Mouse (Mus musculus) c-Kit-positive CD71-positive TER-119-positive erythroid progenitor cells, embryonic 14.5 days (primary cell): ENCODE results near the gene Ss18l1.

ENCODE experiments used
- DNase-seq: peaks from one replicate; pipeline ENCODE4 v3.0.0-alpha.2; 2013; ENCODE audit warnings: low spot score

Gene Ss18l1

GRCm38 (mm10) chr2:180034753-180035152 lies 7.6 kb upstream of the Ss18l1 start:
- no peak for DNase-seq

- no peak for DNase-seq
Measured at GRCm38 (mm10) chr2:180040406-180040805, 1.9 kb upstream of the Ss18l1 start.

GRCm38 (mm10) chr2:180041577-180042255 lies 593 bp upstream of the Ss18l1 start:
- DNase-seq: peak; percentile 36

- no peak for DNase-seq
Measured at GRCm38 (mm10) chr2:180042858-180043515, 678 bp downstream of the Ss18l1 start.

GRCm38 (mm10) chr2:180045283-180045682 lies 3.0 kb downstream of the Ss18l1 start:
- peak; percentile 55 for DNase-seq

GRCm38 (mm10) chr2:180047580-180047979 lies 5.3 kb downstream of the Ss18l1 start:
- DNase-seq: no peak

- DNase-seq: no peak
Measured at GRCm38 (mm10) chr2:180047980-180048635, 5.8 kb downstream of the Ss18l1 start.

- DNase-seq: peak; percentile 77
Measured at GRCm38 (mm10) chr2:180050986-180051385, 8.7 kb downstream of the Ss18l1 start.

- no peak for DNase-seq
Measured at GRCm38 (mm10) chr2:180051986-180052733, 9.9 kb downstream of the Ss18l1 start.

- DNase-seq: no peak
Measured at GRCm38 (mm10) chr2:180053001-180053400, 10.7 kb downstream of the Ss18l1 start.

GRCm38 (mm10) chr2:180063338-180064131 lies 21.2 kb downstream of the Ss18l1 start:
- DNase-seq: no peak

GRCm38 (mm10) chr2:180069770-180070480 lies 27.6 kb downstream of the Ss18l1 start:
- DNase-seq: no peak

GRCm38 (mm10) chr2:180070481-180071453 lies 28.5 kb downstream of the Ss18l1 start, which contains the start of gene Mtg2:
Gene Mtg2 (plus strand): TSS chr2:180070588.
- peak; percentile 89 for DNase-seq

GRCm38 (mm10) chr2:180071671-180072070 lies 29.4 kb downstream of the Ss18l1 start:
- DNase-seq: no peak

GRCm38 (mm10) chr2:180072886-180073285 lies 30.6 kb downstream of the Ss18l1 start:
- no peak for DNase-seq

GRCm38 (mm10) chr2:180077622-180078021 lies 35.3 kb downstream of the Ss18l1 start:
- no peak for DNase-seq

- DNase-seq: no peak
Measured at GRCm38 (mm10) chr2:180080680-180081079, 38.4 kb downstream of the Ss18l1 start.

GRCm38 (mm10) chr2:180083063-180083462 lies 40.8 kb downstream of the Ss18l1 start:
- DNase-seq: no peak

- no peak for DNase-seq
Measured at GRCm38 (mm10) chr2:180084565-180084964, 42.3 kb downstream of the Ss18l1 start.
